Mouse (Mus musculus): ENCODE measurements at regions not wholly inside any gene's neighbourhood (a gene's known extent, or its start where the extent isn't known, plus 50 kb on each side); places are given as distances from the start of the nearest gene placed in this dataset.

- peak; percentile 87 for DNase-seq (ENCODE audit: low spot score)
These were observed 94.8 kb upstream of the Podxl start for GRCm38 (mm10) chr6:31658447-31659199.

- peak; percentile 59 for DNase-seq (ENCODE audit: low spot score)
These were observed 87.2 kb upstream of the Podxl start for GRCm38 (mm10) chr6:31650791-31651476.

- DNase-seq (ENCODE audit: low spot score), result no peak
These were observed 81.5 kb upstream of the Podxl start for GRCm38 (mm10) chr6:31645261-31645660.

- DNase-seq (ENCODE audit: low spot score), result peak; percentile 40
These were observed 80.7 kb upstream of the Podxl start for GRCm38 (mm10) chr6:31644504-31644903.

GRCm38 (mm10) chr6:31642451-31642942 lies 78.7 kb upstream of the Podxl start:
- no peak for DNase-seq (ENCODE audit: low spot score)

GRCm38 (mm10) chr6:31640745-31641144 lies 77.0 kb upstream of the Podxl start:
- DNase-seq (ENCODE audit: low spot score), result no peak

- DNase-seq (ENCODE audit: low spot score), result peak; percentile 76
These were observed 75.7 kb upstream of the Podxl start for GRCm38 (mm10) chr6:31639460-31639859.

- no peak for DNase-seq (ENCODE audit: low spot score)
These were observed 74.8 kb upstream of the Podxl start for GRCm38 (mm10) chr6:31638434-31639220.

GRCm38 (mm10) chr6:31637371-31638052 lies 73.7 kb upstream of the Podxl start:
- no peak for DNase-seq (ENCODE audit: low spot score)

- no peak for DNase-seq (ENCODE audit: low spot score)
These were observed 73.2 kb upstream of the Podxl start for GRCm38 (mm10) chr6:31636954-31637353.

- DNase-seq (ENCODE audit: low spot score), result no peak
These were observed 68.7 kb upstream of the Podxl start for GRCm38 (mm10) chr6:31632485-31632884.

- no peak for DNase-seq (ENCODE audit: low spot score)
These were observed 66.2 kb upstream of the Podxl start for GRCm38 (mm10) chr6:31630009-31630408.

GRCm38 (mm10) chr6:31627912-31628311 lies 64.1 kb upstream of the Podxl start:
- DNase-seq (ENCODE audit: low spot score), result no peak

GRCm38 (mm10) chr6:31625055-31625454 lies 61.3 kb upstream of the Podxl start:
- DNase-seq (ENCODE audit: low spot score), result no peak

GRCm38 (mm10) chr6:31624374-31624773 lies 60.6 kb upstream of the Podxl start:
- no peak for DNase-seq (ENCODE audit: low spot score)

- DNase-seq (ENCODE audit: low spot score), result no peak
These were observed 57.2 kb upstream of the Podxl start for GRCm38 (mm10) chr6:31621023-31621422.

GRCm38 (mm10) chr6:31618852-31619251 lies 55.1 kb upstream of the Podxl start:
- DNase-seq (ENCODE audit: low spot score), result no peak

- no peak for DNase-seq (ENCODE audit: low spot score)
These were observed 53.6 kb upstream of the Podxl start for GRCm38 (mm10) chr6:31617341-31617740.

- DNase-seq (ENCODE audit: low spot score), result no peak
These were observed 51.7 kb upstream of the Podxl start for GRCm38 (mm10) chr6:31615426-31615970.

- peak; percentile 57 for DNase-seq (ENCODE audit: low spot score)
These were observed 50.8 kb upstream of the Podxl start for GRCm38 (mm10) chr6:31614563-31614962.

GRCm38 (mm10) chr6:31613590-31614319 lies 50.0 kb upstream of the Podxl start:
- peak; percentile 72 for DNase-seq (ENCODE audit: low spot score)

Data from c-Kit-positive CD71-positive TER-119-positive erythroid progenitor cells, embryonic 14.5 days (primary cell).